Mouse (Mus musculus) stomach, embryonic 15.5 days (tissue): Measurements from ENCODE around the gene Ppm1l. TPM values are rescaled to one million over a fixed set of nuclear protein-coding genes. Genes with fewer than 3 reads are reported as not detected.

Experiments
- ATAC-seq: fragments of 200-750 bp; cut with Nextera tagmentation; 2 replicates; pipeline ENCODE4 v1.8.0; 2017; ENCODE audit warnings: low read depth, moderate number of reproducible peaks, moderate TSS enrichment; ENCODE audit not compliant: insufficient read depth, low FRiP score
- H3K27ac ChIP-seq: fragments of 300-500 bp; sonication (generic); 2 replicates; pipeline ENCODE4 v1.5.1; 2015; ENCODE audit warnings: mild to moderate bottlenecking, inconsistent platforms
- H3K27me3 ChIP-seq: fragments of 300-500 bp; sonication (generic); replicated peaks from 2 replicates; pipeline ENCODE4 v1.6.1; 2015; ENCODE audit warnings: inconsistent platforms
- H3K36me3 ChIP-seq: fragments of 300-500 bp; sonication (generic); 2 replicates; pipeline ENCODE4 v1.6.1; 2015; ENCODE audit warnings: inconsistent platforms
- H3K4me1 ChIP-seq: fragments of 300-500 bp; sonication (generic); 2 replicates; pipeline ENCODE4 v1.6.1; 2015; ENCODE audit warnings: inconsistent platforms
- H3K4me2 ChIP-seq: fragments of 300-500 bp; sonication (generic); 2 replicates; pipeline ENCODE4 v1.6.1; 2015; ENCODE audit warnings: mild to moderate bottlenecking, inconsistent platforms
- H3K4me3 ChIP-seq: fragments of 300-500 bp; sonication (generic); replicated peaks from 2 replicates; pipeline ENCODE4 v1.5.1; 2015; ENCODE audit warnings: inconsistent platforms
- H3K9ac ChIP-seq: fragments of 300-500 bp; sonication (generic); 2 replicates; pipeline ENCODE4 v1.6.1; 2015; ENCODE audit warnings: inconsistent platforms
- H3K9me3 ChIP-seq: fragments of 300-500 bp; sonication (generic); 2 replicates; pipeline ENCODE4 v1.6.1; 2016; ENCODE audit warnings: inconsistent platforms
- WGBS: fragments of 180-500 bp; shearing (Covaris S2); methylation state at CpG from one replicate; pipeline ENCODE4 v1.1.7; 2015; 5-methylcytosine and 5-hydroxymethylcytosine counted together
- polyA plus RNA-seq: library from polyadenylated mRNA; unstranded; fragments of >200 nt; fragmentation: Nextera tagmentation; extraction: Ambion mirVana; gene quantifications from 2 replicates; pipeline ENCODE4 v1.2.1, GENCODE M21; 2015

Gene Ppm1l
- polyA plus RNA-seq, result 8.1 and 8.5 TPM in 2 replicates

DNA sequence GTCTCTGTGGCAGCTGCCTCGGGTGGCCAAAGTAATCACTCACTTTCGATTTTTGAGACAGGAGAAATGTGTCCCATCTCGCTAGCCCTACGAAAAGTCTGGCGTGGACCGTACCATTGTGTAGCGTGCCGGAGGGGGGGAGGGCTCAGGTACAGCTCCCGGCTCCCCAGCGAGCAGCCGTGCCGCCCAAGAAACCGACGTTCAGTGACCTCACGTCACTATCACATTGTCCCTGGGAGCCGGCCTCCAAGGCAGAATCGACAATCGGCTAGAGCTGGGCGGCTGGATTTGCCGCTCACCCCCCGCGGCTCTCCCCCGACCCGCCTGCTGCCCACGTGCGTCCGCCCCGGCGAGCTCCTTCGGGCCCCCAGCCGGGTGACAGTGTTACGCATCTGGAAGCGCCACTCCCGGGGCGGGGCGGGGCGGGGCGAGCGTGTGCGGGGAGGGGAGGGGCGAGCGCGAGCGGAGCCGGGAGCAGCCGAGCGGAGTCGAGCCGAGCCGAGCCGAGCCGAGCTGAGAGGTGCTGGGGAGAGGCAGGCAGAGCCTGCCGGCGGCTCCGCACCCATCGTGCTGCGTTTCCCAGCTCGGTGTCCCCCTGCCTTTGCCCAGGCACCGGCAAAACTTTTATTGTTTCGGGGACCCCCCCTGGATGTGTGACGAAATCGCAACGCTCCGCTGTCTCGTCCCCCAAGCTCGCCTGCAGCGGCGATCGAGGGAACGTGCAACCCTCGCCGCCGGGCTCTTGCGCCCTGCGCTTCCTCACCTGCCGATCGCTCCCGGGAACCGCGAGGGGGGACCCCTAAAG is at the start of gene Ppm1l:
Ppm1l (plus strand) TSS at position 471 of the 805 bp plus-strand sequence.
- H3K27ac ChIP-seq, result peak within 1 kb of the TSS; percentile 91
- no peaks in the 10 kb centered on the region for H3K9me3 ChIP-seq
- H3K4me2 ChIP-seq, result peak within 1 kb of the TSS; percentile 84
- under 1% methylated on average over 77 of the region's 80 CpGs for WGBS
- no peaks in the 10 kb centered on the region for H3K27me3 ChIP-seq
- peaks cover 16% of the 10 kb centered on the region; the same call in 1 of the 2 replicates for H3K4me1 ChIP-seq
- H3K36me3 ChIP-seq, result no peaks in the 10 kb centered on the region
- peak within 1 kb of the TSS; percentile 78 for H3K4me3 ChIP-seq
- H3K9ac ChIP-seq, result peak within 1 kb of the TSS; percentile 61
- ATAC-seq, result peak; percentile 97

DNA sequence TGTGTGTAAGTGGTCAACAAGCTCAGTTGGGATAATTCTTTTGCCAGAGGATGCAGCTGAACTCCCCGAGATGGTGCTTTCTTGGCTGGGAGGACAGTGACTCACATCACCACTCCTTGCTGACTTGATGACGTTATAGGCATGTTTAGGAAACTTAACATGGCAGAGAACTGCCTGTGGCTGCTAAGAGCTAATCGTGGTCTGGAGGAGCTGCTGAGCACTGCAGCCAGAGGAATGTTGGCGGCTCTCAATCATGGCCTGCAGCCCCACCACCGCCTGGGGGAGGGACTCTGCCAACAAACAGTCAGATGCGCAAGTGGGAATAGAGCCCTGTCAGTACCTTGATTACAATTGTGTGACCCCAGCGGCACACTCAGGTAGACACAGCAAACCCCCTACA is 44.8 kb upstream of the Ppm1l start:
- Histone ChIP-seq H3K4me1 (no peaks in the 10 kb centered on the region), H3K36me3 (no peaks in the 10 kb centered on the region), H3K4me3 (no peak overlapping the region), H3K4me2 (no peak overlapping the region), H3K9ac (no peak overlapping the region), H3K9me3 (no peaks in the 10 kb centered on the region), H3K27me3 (no peaks in the 10 kb centered on the region), H3K27ac (no peak overlapping the region)
- ATAC-seq, result no peak
- WGBS, result 55% methylated on average over 7 of the region's 7 CpGs

DNA sequence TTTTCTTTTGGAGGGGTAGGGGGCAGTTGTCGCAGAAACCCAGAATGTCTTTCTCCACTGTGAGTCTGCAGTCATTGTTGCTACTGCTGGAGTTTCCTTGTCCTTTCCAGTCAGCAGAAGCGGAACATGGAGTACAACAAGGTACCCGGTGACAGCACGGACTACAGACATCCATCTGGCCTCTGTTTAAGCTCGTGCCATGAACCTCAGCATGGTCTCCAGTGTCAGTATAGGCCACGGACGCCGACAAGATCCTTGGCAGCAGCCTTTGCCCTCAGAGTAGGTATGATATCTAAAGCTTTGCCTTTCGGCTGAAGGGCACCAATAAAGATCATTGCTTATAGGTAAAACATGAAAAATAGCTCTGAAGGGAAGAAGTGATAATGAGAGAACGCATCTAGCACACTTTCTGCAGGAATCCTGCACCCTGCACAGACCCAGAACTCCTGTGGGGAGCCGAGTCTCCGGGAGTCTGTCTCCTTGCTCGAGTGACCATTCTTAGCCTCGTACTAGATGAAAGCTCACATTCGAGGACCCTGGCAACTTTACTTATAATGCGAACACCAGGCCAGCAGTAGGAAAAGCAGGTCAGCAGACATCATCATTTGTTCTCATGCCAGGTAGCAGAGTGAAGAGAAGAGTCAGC is 42.5 kb upstream of the Ppm1l start:
- H3K27me3 ChIP-seq, result no peaks in the 10 kb centered on the region
- H3K9me3 ChIP-seq, result no peaks in the 10 kb centered on the region
- WGBS, result 83% methylated on average over 16 of the region's 16 CpGs
- no peaks in the 10 kb centered on the region for H3K4me1 ChIP-seq
- no peak for ATAC-seq
- H3K4me2 ChIP-seq, result no peak overlapping the region
- no peak overlapping the region for H3K9ac ChIP-seq
- H3K27ac ChIP-seq, result no peak overlapping the region
- no peak overlapping the region for H3K4me3 ChIP-seq
- H3K36me3 ChIP-seq, result no peaks in the 10 kb centered on the region

DNA sequence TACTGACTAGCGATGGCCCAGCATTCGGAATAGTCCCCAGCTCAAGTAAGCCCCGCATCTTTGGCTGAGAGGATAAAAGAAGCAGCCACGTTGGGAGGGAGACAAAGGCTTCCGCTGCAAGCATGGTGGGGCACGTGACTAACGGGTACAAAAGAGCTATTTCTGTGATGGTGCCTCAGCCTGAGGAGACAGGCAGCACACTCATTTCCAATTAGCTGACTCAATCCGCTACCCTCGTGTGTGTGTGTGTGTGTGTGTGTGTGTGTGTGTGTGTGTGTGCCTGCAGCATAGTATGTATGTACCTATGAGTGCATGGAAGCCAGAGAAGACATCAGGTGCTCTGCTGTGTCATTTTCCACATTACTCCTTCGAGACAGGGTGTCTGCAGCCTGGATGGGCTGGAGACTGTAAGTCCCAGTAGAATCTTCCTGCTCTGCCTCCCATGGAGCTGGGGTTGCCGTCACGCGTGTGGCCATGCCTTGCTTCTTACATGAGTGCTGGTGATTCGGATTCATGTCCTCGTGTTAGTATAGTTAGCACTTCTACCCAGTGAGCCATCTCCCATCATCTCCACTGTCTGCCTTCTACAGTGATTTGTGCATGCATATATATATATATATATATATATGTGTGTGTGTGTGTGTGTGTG is 41.9 kb upstream of the Ppm1l start:
- Histone ChIP-seq H3K9me3 (no peaks in the 10 kb centered on the region), H3K4me2 (no peak overlapping the region), H3K27me3 (no peaks in the 10 kb centered on the region), H3K36me3 (no peaks in the 10 kb centered on the region), H3K4me3 (no peak overlapping the region), H3K9ac (no peak overlapping the region), H3K27ac (no peak overlapping the region), H3K4me1 (no peaks in the 10 kb centered on the region)
- WGBS, result 84% methylated on average over 15 of the region's 15 CpGs
- ATAC-seq, result no peak

DNA sequence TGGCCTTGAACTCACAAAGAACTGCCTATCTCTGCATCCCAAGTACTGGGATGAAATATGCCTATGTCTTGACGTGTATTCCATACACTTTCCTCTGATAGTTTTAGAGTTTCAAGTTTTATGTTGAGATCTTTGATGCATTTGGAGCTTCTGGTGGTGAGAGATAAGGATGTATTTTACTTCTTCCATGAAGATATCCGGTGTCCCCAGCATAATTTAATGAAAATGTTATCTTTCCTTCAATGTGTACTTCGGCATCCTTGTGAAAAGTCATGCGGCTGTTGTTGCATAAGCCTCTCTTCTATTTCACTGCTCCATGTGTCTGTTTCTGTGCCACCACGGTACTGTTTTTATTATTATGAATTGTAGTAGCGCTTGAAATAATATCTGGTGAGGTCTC is 38.0 kb upstream of the Ppm1l start:
- no peak for ATAC-seq
- no peak overlapping the region for H3K4me3 ChIP-seq
- no peaks in the 10 kb centered on the region for H3K9me3 ChIP-seq
- no peaks in the 10 kb centered on the region for H3K27me3 ChIP-seq
- 89% methylated on average over 6 of the region's 6 CpGs for WGBS
- no peak overlapping the region for H3K27ac ChIP-seq
- H3K9ac ChIP-seq, result no peak overlapping the region
- H3K4me1 ChIP-seq, result no peaks in the 10 kb centered on the region
- H3K4me2 ChIP-seq, result no peak overlapping the region
- H3K36me3 ChIP-seq, result no peaks in the 10 kb centered on the region

DNA sequence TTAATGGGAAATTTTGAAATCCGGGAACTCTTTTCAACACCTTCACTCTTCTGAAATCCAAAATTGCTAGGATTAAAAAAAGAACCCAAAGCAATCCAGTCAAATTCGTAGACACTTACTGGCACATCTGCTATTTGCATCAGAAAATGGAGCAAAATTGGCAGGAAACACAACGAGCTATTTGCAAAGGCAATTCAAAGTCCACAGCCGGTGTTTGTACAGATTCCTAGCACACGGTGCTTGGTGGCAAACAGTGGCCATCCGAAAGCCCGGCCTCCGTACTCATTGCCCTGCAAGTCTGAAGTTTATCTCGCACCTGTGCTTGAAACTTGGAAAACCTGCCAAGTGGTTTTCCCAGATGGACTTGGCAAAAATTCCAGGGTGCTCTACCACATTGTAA is 34.3 kb upstream of the Ppm1l start:
- H3K9me3 ChIP-seq, result no peaks in the 10 kb centered on the region
- no peak overlapping the region for H3K9ac ChIP-seq
- no peaks in the 10 kb centered on the region for H3K27me3 ChIP-seq
- no peak overlapping the region for H3K27ac ChIP-seq
- no peak for ATAC-seq
- no peak overlapping the region for H3K4me2 ChIP-seq
- no peaks in the 10 kb centered on the region for H3K4me1 ChIP-seq
- WGBS, result 38% methylated on average over 9 of the region's 9 CpGs
- H3K36me3 ChIP-seq, result no peaks in the 10 kb centered on the region
- H3K4me3 ChIP-seq, result no peak overlapping the region

DNA sequence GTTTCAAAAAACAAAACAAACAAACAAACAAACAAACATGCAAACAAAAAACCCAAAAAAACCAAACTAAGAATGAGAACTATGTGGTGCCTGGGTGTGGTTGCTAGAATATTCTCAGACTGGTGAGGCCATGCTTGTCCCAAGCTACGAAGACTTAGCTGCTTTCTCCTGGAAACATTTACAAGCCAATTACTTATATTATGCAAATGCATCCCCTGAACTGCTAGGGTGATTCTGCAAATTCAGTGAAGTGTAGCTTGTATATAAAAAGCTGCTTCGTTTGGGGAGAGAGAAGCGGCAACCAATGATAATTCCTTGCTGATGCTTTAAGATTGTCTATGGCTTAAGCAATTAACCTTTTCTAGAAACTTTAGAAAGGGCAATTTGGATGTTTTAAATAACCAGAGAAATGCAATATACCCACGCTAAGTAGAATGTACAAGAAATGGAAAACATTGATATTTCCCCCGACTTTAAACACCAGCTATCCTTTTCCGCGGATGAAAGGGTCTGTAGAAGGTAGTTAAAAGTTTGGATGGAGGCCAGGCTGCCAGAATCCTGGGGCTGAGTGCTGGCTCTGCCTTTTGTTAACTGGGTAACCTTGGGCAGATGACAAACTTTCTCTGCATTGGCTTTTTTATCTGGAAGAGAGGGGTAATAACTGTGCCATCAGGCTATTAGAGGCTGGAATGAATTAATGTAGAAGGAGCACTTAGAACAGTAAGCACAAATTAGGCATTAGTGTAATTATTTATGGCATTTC is 33.4 kb upstream of the Ppm1l start:
- ATAC-seq, result no peak

DNA sequence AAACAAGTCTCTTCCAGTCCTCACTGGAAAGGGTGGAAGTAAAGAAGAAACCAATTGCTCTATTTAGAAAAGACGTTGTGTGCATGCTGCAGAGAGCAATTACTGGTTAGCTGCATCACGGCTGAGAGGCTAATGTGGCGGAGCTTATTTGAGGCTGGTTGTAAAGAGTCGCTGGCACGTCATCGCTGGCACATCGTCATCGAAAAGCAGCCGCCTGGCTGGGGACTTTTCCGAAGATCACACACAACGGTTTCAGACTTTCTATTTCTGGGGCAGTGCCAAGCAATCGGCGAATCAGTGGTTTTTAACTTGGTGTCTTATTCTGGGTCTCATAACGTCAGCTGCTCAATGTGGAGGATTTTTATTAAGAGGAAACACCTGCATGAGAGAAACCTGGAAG is 26.8 kb upstream of the Ppm1l start:
- WGBS, result 77% methylated on average over 14 of the region's 14 CpGs
- no peaks in the 10 kb centered on the region for H3K36me3 ChIP-seq
- H3K9me3 ChIP-seq, result no peaks in the 10 kb centered on the region
- H3K4me2 ChIP-seq, result no peak overlapping the region
- no peak overlapping the region for H3K27ac ChIP-seq
- H3K4me1 ChIP-seq, result 0 out of 2 replicates have a peak, but pooled peaks cover 4% of the 10 kb centered on the region
- H3K4me3 ChIP-seq, result no peak overlapping the region
- H3K27me3 ChIP-seq, result no peaks in the 10 kb centered on the region
- no peak overlapping the region for H3K9ac ChIP-seq
- ATAC-seq, result no peak

More for the DNA sequence above, 33.4 kb upstream of the Ppm1l start:
- H3K4me2 ChIP-seq, result no peak overlapping the region
- H3K36me3 ChIP-seq, result no peaks in the 10 kb centered on the region
- no peaks in the 10 kb centered on the region for H3K27me3 ChIP-seq
- H3K9me3 ChIP-seq, result no peaks in the 10 kb centered on the region
- H3K9ac ChIP-seq, result no peak overlapping the region
- 55% methylated on average over 7 of the region's 7 CpGs for WGBS
- no peak overlapping the region for H3K4me3 ChIP-seq
- no peaks in the 10 kb centered on the region for H3K4me1 ChIP-seq
- no peak overlapping the region for H3K27ac ChIP-seq

DNA sequence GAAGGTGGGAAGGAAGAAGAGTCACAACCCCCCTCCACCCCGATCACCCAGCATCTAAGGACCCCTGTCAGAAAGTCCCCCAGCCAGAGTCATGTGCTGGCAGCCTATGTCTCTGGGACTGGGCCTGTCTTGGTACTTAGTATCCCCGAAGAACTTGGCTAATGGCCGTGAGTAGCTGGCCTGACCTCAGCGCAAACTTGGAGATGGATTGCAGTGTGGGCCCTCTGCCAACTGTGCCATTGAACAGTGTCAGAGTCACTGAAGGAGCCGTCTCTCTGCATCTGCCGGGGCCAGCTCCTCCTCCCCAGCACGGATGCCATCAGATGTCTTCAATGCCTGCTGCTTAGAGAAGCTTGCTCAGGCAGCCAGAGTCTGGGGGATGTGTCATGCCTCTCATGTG is 26.4 kb upstream of the Ppm1l start:
- Histone ChIP-seq H3K9me3 (no peaks in the 10 kb centered on the region), H3K27me3 (no peaks in the 10 kb centered on the region), H3K27ac (no peak overlapping the region), H3K9ac (no peak overlapping the region), H3K4me1 (0 out of 2 replicates have a peak, but pooled peaks cover 4% of the 10 kb centered on the region), H3K4me2 (no peak overlapping the region), H3K36me3 (no peaks in the 10 kb centered on the region), H3K4me3 (no peak overlapping the region)
- WGBS, result 42% methylated on average over 7 of the region's 7 CpGs
- ATAC-seq, result 0 out of 2 replicates have a peak, but pooled peaks have one; percentile 35

DNA sequence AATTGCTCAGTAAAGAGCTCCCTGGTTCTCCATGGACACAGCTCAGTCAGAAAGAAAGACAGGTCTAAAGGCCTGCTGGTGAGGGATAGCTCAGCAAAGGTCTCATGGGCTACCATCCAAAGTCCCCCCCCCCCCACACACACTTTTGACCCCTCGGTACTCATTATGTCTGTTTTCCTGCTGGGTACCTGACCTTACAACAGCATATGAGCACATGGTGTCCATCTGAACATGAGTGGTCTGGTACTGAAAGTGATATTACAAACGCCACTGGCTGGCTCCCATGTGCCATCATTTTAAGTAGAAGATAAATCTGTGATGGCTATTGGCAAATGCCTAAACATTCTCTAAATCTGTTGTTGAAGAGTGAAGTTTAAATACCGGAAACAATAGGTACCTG is 25.8 kb upstream of the Ppm1l start:
- WGBS, result 82% methylated on average over 3 of the region's 3 CpGs
- H3K36me3 ChIP-seq, result no peaks in the 10 kb centered on the region
- H3K27me3 ChIP-seq, result no peaks in the 10 kb centered on the region

DNA sequence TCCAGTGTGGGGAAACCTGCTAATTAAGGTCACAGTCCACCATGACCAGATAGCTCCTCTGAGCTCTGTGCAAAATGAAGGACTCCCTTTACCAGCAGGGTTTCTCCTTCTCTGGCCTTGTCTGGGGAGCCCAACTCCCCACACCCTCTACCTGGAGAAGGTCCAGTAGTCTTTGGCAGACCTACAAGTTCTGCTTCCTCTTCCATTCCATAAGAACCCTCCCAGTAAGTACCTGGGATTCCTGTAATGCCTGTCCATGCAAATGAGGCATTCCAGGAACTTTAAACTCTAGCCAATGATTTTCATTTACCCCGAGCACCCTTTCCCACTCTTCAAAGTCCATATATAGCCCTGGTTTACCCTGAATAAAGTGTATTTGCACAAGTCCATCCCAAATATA is 24.0 kb upstream of the Ppm1l start:
- H3K4me3 ChIP-seq, result no peak overlapping the region
- H3K9me3 ChIP-seq, result no peaks in the 10 kb centered on the region
- H3K9ac ChIP-seq, result no peak overlapping the region
- no peaks in the 10 kb centered on the region for H3K27me3 ChIP-seq
- 0 out of 2 replicates have a peak, but pooled peaks cover 4% of the 10 kb centered on the region for H3K4me1 ChIP-seq
- H3K36me3 ChIP-seq, result no peaks in the 10 kb centered on the region
- no peak overlapping the region for H3K4me2 ChIP-seq
- no peak for ATAC-seq
- 60% methylated on average over 1 of the region's 1 CpGs for WGBS
- no peak overlapping the region for H3K27ac ChIP-seq

More for the DNA sequence above, 25.8 kb upstream of the Ppm1l start:
- H3K9ac ChIP-seq, result no peak overlapping the region
- ATAC-seq, result no peak
- H3K4me2 ChIP-seq, result no peak overlapping the region
- no peak overlapping the region for H3K4me3 ChIP-seq
- no peaks in the 10 kb centered on the region for H3K9me3 ChIP-seq
- 0 out of 2 replicates have a peak, but pooled peaks cover 4% of the 10 kb centered on the region for H3K4me1 ChIP-seq
- H3K27ac ChIP-seq, result no peak overlapping the region
